Mouse (Mus musculus) spleen, adult 2 months (tissue): ENCODE results near the gene Lbhd2. TPM values are rescaled to one million over a fixed set of nuclear protein-coding genes. Genes with fewer than 3 reads are reported as not detected.

ENCODE experiments used
- DNase-seq, 2 experiments: peaks; one replicate each; pipeline versions ENCODE4 v3.0.0 to v3.0.0-alpha.2; 2012 to 2021; ENCODE audit warnings: low spot score in 2 of 2, low read depth in 1 of 2
- H3K27ac ChIP-seq: fragments of 200-500 bp; 2 replicates; pipeline ENCODE4 v1.5.1; 2012; ENCODE audit warnings: low read length, inconsistent platforms; ENCODE audit not compliant: insufficient read depth
- H3K27me3 ChIP-seq: fragments of 200-500 bp; 2 replicates; pipeline ENCODE4 v1.6.1; 2012; ENCODE audit warnings: mild to moderate bottlenecking, moderate library complexity, low read length, inconsistent platforms; ENCODE audit not compliant: control insufficient read depth, insufficient read depth
- H3K36me3 ChIP-seq: fragments of 200-500 bp; 2 replicates; pipeline ENCODE4 v1.6.1; 2012; ENCODE audit warnings: mild to moderate bottlenecking, low read length, inconsistent platforms; ENCODE audit not compliant: control insufficient read depth, insufficient read depth
- H3K4me1 ChIP-seq: fragments of 200-500 bp; 2 replicates; pipeline ENCODE4 v1.6.1; 2011; ENCODE audit warnings: inconsistent platforms; ENCODE audit not compliant: control insufficient read depth, insufficient read depth, insufficient read length
- H3K4me3 ChIP-seq: fragments of 200-500 bp; 2 replicates; pipeline ENCODE4 v1.5.1; 2011; ENCODE audit warnings: mild to moderate bottlenecking, inconsistent platforms; ENCODE audit not compliant: insufficient read depth, insufficient read length; ENCODE audit errors: extremely low read depth
- CTCF ChIP-seq: fragments of 200-500 bp; IDR thresholded peaks from 2 replicates; pipeline ENCODE4 v1.5.1; 2011; ENCODE audit warnings: mild to moderate bottlenecking, inconsistent platforms; ENCODE audit not compliant: insufficient read depth, insufficient read length, insufficient replicate concordance; ENCODE audit errors: extremely low read depth
- POLR2A ChIP-seq: fragments of 200-500 bp; IDR thresholded peaks from 2 replicates; pipeline ENCODE4 v1.6.1; 2011; ENCODE audit warnings: low read depth, low read length, inconsistent platforms
- WGBS: fragments of 180-500 bp; shearing (Covaris S2); methylation state at CpG from one replicate; pipeline ENCODE4 v1.1.7; 2018; 5-methylcytosine and 5-hydroxymethylcytosine counted together
- polyA plus RNA-seq: library from polyadenylated mRNA; depleted of rRNA; stranded (reverse); fragments of >200 nt; gene quantifications from 2 replicates; pipeline ENCODE4 v1.2.3, GENCODE M21; 2012

Lbhd2 gene
- polyA plus RNA-seq, 1 experiment, result 2.0 TPM

GRCm38 (mm10) chr12:111443011-111443870 lies 36.6 kb downstream of the Lbhd2 start:
- Histone ChIP-seq H3K36me3 (no peaks in the 10 kb centered on the region), H3K27ac (peak overlapping the region; percentile 51), H3K27me3 (peaks cover 1% of the 10 kb centered on the region; the same call in 1 of the 2 replicates), H3K4me1 (no peaks in the 10 kb centered on the region), H3K4me3 (peak overlapping the region; percentile 39)
- WGBS, result 41% methylated on average over 15 of the region's 15 CpGs
- no peak for DNase-seq
- TF ChIP-seq POLR2A (no peak; the same call in 1 of the 2 replicates), CTCF (no peak)

- Histone ChIP-seq H3K27me3 (peaks cover 1% of the 10 kb centered on the region; the same call in 1 of the 2 replicates), H3K36me3 (no peaks in the 10 kb centered on the region), H3K27ac (peak overlapping the region; percentile 10; the same call in 1 of the 2 replicates), H3K4me1 (no peaks in the 10 kb centered on the region), H3K4me3 (peak overlapping the region; percentile 18)
- no peak for DNase-seq
- 45% methylated on average over 10 of the region's 10 CpGs for WGBS
- no peak for TF ChIP-seq POLR2A
- TF ChIP-seq CTCF, result no peak
Observed at GRCm38 (mm10) chr12:111443921-111444831, 37.6 kb downstream of the Lbhd2 start.

GRCm38 (mm10) chr12:111445161-111445889 lies 38.7 kb downstream of the Lbhd2 start:
- WGBS, result 43% methylated on average over 52 of the region's 52 CpGs
- peaks cover 1% of the 10 kb centered on the region; the same call in 1 of the 2 replicates for H3K27me3 ChIP-seq
- H3K4me1 ChIP-seq, result no peaks in the 10 kb centered on the region
- TF ChIP-seq CTCF (no peak), POLR2A (no peak)
- no peaks in the 10 kb centered on the region for H3K36me3 ChIP-seq
- no peak for DNase-seq
- no peak overlapping the region for H3K27ac ChIP-seq
- H3K4me3 ChIP-seq, result no peak overlapping the region

- WGBS, result 63% methylated on average over 27 of the region's 27 CpGs
- H3K36me3 ChIP-seq, result no peaks in the 10 kb centered on the region
- H3K27ac ChIP-seq, result no peak overlapping the region
- no peaks in the 10 kb centered on the region for H3K4me1 ChIP-seq
- no peak for DNase-seq
- H3K4me3 ChIP-seq, result no peak overlapping the region
- peaks cover 1% of the 10 kb centered on the region; the same call in 1 of the 2 replicates for H3K27me3 ChIP-seq
- TF ChIP-seq CTCF, result no peak
- TF ChIP-seq POLR2A, result no peak
Observed at GRCm38 (mm10) chr12:111445890-111446613, 39.4 kb downstream of the Lbhd2 start.

- 85% methylated on average over 5 of the region's 5 CpGs for WGBS
- Histone ChIP-seq H3K4me3 (no peak overlapping the region), H3K27me3 (peaks cover 1% of the 10 kb centered on the region; the same call in 1 of the 2 replicates), H3K27ac (no peak overlapping the region), H3K36me3 (no peaks in the 10 kb centered on the region), H3K4me1 (no peaks in the 10 kb centered on the region)
- no peak for DNase-seq
- no peak for TF ChIP-seq CTCF
Observed at GRCm38 (mm10) chr12:111446745-111447144, 40.1 kb downstream of the Lbhd2 start.

GRCm38 (mm10) chr12:111447350-111447749 lies 40.7 kb downstream of the Lbhd2 start:
- no peak overlapping the region for H3K4me3 ChIP-seq
- TF ChIP-seq CTCF, result no peak
- no peak for TF ChIP-seq POLR2A
- H3K36me3 ChIP-seq, result no peaks in the 10 kb centered on the region
- 80% methylated on average over 9 of the region's 9 CpGs for WGBS
- DNase-seq, result no peak
- no peaks in the 10 kb centered on the region for H3K4me1 ChIP-seq
- H3K27ac ChIP-seq, result no peak overlapping the region
- H3K27me3 ChIP-seq, result peaks cover 1% of the 10 kb centered on the region; the same call in 1 of the 2 replicates
